Mouse (Mus musculus) MEL (cell line): ENCODE measurements around the gene Nkd1.

Source experiments
- CTCF ChIP-seq, 3 experiments: IDR thresholded peaks in 2 of 3; conservative IDR thresholded peaks in 1 of 3; 2 replicates each; pipeline ENCODE4 v1.5.1; 2011 to 2012; ENCODE audit warnings: low read length in 3 of 3, low read depth in 2 of 3, mild to moderate bottlenecking in 2 of 3, improper control_type of control experiment in 1 of 3, inconsistent platforms in 1 of 3, mixed read lengths in 1 of 3, moderate library complexity in 1 of 3; ENCODE audit not compliant: control insufficient read depth in 1 of 3, insufficient read depth in 1 of 3, poor library complexity in 1 of 3, severe bottlenecking in 1 of 3
- ELF1 ChIP-seq: IDR thresholded peaks from 2 replicates; pipeline ENCODE4 v1.6.1; 2014; ENCODE audit warnings: low read depth, mild to moderate bottlenecking, inconsistent platforms, low read length, improper control_type of control experiment, moderate library complexity
- MYC ChIP-seq: IDR thresholded peaks from 2 replicates; pipeline ENCODE4 v1.6.1; 2011; ENCODE audit warnings: low read depth, mild to moderate bottlenecking, low read length, improper control_type of control experiment, moderate library complexity
- RAD21 ChIP-seq: IDR thresholded peaks from 2 replicates; pipeline ENCODE4 v1.6.1; 2011; ENCODE audit warnings: mild to moderate bottlenecking, low read depth, low read length, improper control_type of control experiment

DNA sequence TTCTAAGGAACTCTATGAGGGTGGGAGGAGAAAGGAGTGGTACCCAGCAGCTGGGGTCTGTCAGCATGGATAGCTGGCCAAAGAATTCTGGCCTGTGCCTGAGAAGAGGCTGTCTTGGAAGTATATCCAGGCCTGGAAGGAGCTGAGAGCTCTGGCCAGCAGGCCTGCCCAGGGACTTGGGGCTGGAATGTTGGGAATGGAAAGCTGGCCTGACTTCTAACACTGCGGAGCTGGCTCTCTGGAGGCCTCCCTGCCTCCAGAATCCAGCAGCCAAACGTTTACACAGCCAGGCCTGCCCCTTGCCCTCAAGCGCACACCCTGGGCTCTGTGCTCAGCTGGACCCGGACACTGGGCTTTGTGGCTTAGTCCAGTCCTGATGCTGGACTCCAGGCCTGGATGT, 34.5 kb downstream of the Nkd1 start:
- no peak for TF ChIP-seq MYC
- no peak for TF ChIP-seq ELF1
- TF ChIP-seq RAD21: no peak
- TF ChIP-seq CTCF (IDR thresholded peaks at IDR 0.05 in 2 of 3, conservative IDR thresholded peaks at IDR 0.05 in 1 of 3; ENCODE audit: control insufficient read depth in 1 of 3, insufficient read depth in 1 of 3, low read depth in 2 of 3, low read length in 3 of 3, poor library complexity in 1 of 3, severe bottlenecking in 1 of 3): no peak
